Mouse (Mus musculus): ENCODE measurements at regions not wholly inside any gene's neighbourhood (a gene's known extent, or its start where the extent isn't known, plus 50 kb on each side); places are given as distances from the start of the nearest gene placed in this dataset.

DNA sequence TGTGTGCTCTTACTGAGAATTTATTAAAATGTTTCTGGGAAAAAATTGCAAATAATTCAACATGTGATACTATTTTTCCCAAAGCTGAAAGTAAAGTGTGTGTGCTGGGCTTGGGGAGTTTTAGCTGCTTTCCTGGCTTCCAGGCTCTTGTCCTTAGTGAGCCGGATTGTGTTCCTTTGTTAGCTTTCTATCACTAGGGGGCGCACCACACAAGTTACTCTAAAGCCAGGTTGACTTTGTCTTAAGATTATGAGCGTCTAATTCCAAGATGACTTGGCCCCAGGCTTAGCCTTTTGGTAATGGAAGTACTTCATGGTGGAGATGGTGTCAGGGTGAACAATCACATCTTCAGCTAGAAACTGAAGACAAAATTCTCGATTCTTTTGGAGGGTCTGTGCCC, 230.2 kb downstream of the Tbl1xr1 start:
- TF ChIP-seq CTCF (IDR thresholded peaks at IDR 0.05; ENCODE audit: low read depth) (peak; percentile 53), EP300 (optimal IDR thresholded peaks at IDR 0.05) (no peak)
